Mouse (Mus musculus) limb, embryonic 11.5 days (tissue): ENCODE data around the gene Tmprss12. TPM values are rescaled to one million over a fixed set of nuclear protein-coding genes. Genes with fewer than 3 reads are reported as not detected.

Source experiments
- polyA plus RNA-seq: library from polyadenylated mRNA; unstranded; fragments of >200 nt; fragmentation: Nextera tagmentation; extraction: Ambion mirVana; gene quantifications from 2 replicates; pipeline ENCODE4 v1.2.1, GENCODE M21; 2014

Gene Tmprss12
- polyA plus RNA-seq, 1 experiment from 2014 or later: not detected

Other genes with a start within 250 kb of the Tmprss12 start
- 18.5 and 20.3 TPM in 2 replicates for gene Dip2b, start 242.2 kb upstream of the Tmprss12 start, polyA plus RNA-seq
- gene Atf1, start 53.0 kb upstream of the Tmprss12 start, polyA plus RNA-seq: 44.5 and 55.0 TPM in 2 replicates
- gene Mettl7a1, start 23.3 kb downstream of the Tmprss12 start, polyA plus RNA-seq: 1.9 and 3.0 TPM in 2 replicates
- not detected in 2 replicates for gene Mettl7a3, start 54.1 kb downstream of the Tmprss12 start, polyA plus RNA-seq
- gene Methig1, start 72.3 kb downstream of the Tmprss12 start, polyA plus RNA-seq: not detected in 2 replicates
- gene Mettl7a2, start 72.4 kb downstream of the Tmprss12 start, polyA plus RNA-seq: not detected in 2 replicates
- not detected in 2 replicates for gene Higd1c, start 83.7 kb downstream of the Tmprss12 start, polyA plus RNA-seq
- not detected in 2 replicates for gene Gm5475, start 141.3 kb downstream of the Tmprss12 start, polyA plus RNA-seq
- gene Slc11a2, start 144.2 kb downstream of the Tmprss12 start, polyA plus RNA-seq: 19.5 and 24.3 TPM in 2 replicates
- 30.6 and 31.4 TPM in 2 replicates for gene Letmd1, start 188.2 kb downstream of the Tmprss12 start, polyA plus RNA-seq
- gene Csrnp2, start 214.7 kb downstream of the Tmprss12 start, polyA plus RNA-seq: 27.8 and 28.1 TPM in 2 replicates